Mouse (Mus musculus): Measurements from ENCODE around the gene Mpzl2.

DNA sequence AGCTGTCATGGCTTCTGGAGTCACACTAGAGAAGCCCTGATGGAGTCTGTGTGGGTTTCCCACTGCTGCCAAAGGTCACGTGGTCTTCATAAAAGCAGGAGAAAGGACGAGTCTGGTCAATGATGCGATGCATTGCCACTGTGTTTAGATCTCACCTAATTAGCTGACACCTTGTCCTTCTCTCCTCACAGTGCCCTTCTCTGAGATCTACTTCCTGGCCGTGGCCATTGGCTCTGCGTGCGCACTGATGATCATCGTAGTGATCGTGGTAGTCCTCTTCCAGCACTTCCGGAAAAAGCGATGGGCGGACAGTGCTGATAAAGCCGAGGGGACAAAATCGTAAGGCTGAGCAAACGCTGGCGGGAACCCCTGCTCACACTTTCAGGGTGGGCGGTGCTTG lies 7.4 kb downstream of the Mpzl2 start:
- TF ChIP-seq CTCF (IDR thresholded peaks at IDR 0.05; ENCODE audit: control insufficient read depth, insufficient read depth, insufficient replicate concordance, low read depth, low read length) (no peak), POLR2A (IDR thresholded peaks at IDR 0.05; ENCODE audit: control insufficient read depth, low read depth, low read length) (no peak)
